Mouse (Mus musculus) fibroblast of lung, adult 2 months (primary cell): ENCODE results near the gene Olfr1100.

Experiments used
- DNase-seq: peaks from one replicate; pipeline ENCODE4 v3.0.0-alpha.2; 2011; ENCODE audit warnings: low read depth

Gene Olfr1100

DNA sequence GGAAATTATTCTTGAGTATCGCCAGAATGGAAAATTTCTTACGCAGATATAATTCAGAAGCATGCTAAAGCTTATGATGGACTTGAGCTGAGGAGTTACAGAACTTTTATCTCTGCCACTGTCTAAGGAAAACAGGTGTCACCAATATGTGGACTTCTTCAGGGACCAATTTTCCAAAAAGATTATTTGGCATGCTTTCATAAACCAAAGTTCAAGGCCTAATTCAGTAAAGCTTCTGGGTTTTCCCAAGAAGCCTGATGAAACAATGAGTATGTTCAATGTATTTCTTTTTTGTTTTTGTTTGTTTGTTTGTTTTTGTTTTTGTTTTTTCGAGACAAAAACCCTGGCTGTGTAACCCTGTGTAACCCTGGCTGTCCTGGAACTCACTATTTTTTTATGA, at the start of gene Olfr1100:
Gene Olfr1100, minus strand, starts transcription at position 101 of the 400 bp plus-strand sequence.
- no peak for DNase-seq

GRCm38 (mm10) chr2:87026980-87027379, 47.2 kb upstream of the Olfr1100 start, which contains the start of gene Olfr1104:
Gene Olfr1104 (minus strand): TSS chr2:87027080.
- no peak for DNase-seq

GRCm38 (mm10) chr2:86998098-86998497, 18.3 kb upstream of the Olfr1100 start, which contains the start of gene Olfr1102:
Gene Olfr1102 (plus strand): TSS chr2:86998398.
- DNase-seq, result no peak

- DNase-seq, result no peak
Measured at GRCm38 (mm10) chr2:86991121-86991520, 11.4 kb upstream of the Olfr1100 start, which contains the start of gene Olfr1101. Gene Olfr1101 (minus strand): TSS chr2:86991221.

- DNase-seq, result no peak
Measured at GRCm38 (mm10) chr2:86960593-86960992, 19.2 kb downstream of the Olfr1100 start, which contains the start of gene Olfr1099. Gene Olfr1099 (minus strand): TSS chr2:86960693.

DNA sequence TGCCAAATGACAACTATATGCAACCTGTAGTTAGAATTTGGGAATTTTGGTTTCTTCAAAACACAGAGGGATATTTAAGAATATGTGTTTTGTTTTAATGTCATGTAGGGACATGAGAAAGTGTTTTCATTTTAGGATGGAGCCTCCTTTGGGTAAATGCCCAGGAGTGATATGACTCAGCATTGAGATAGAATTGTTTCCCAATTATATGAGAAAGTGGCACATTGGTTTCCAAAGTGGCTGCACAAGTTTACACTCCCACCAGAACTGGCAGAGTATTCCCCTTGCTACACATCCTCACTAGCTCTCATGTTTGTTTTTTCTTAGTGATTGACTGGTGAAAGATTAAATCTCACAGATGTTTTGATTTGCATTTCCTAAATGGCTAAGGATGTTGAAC, 53.2 kb downstream of the Olfr1100 start:
- DNase-seq, result no peak
